In genomic region chr10:68218678-68219077, GRCm38 (mm10) we compare ENCODE assay signal across 28 mouse cellular contexts. TPM values are rescaled to one million over a fixed set of nuclear protein-coding genes. Genes with fewer than 3 reads are reported as not detected.
DNase-seq lines count a peak whose midpoint lies in the region; ATAC-seq lines count a peak whose summit lies in the region.
"Had no signal": no experiment of that assay in that cellular context is flagged by ENCODE, and none has a peak within 500 bp of the region (broad histone marks: within the 10 kb centered on the region; RNA-seq: fewer than 3 reads in every experiment).

No protein-coding gene starts in this region.

- peaks cover 21% of the 10 kb centered on the region for H3K36me3 ChIP-seq in heart, embryonic 15.5 days
- peaks cover 47% of the 10 kb centered on the region for H3K36me3 ChIP-seq in intestine, embryonic 14.5 days (ENCODE audit: control insufficient read depth, insufficient read depth, low read length)
- peaks cover 11% of the 10 kb centered on the region for H3K36me3 ChIP-seq in intestine, embryonic 16.5 days (ENCODE audit: control insufficient read depth, insufficient read depth, low read length)
- H3K36me3 ChIP-seq in forebrain, embryonic 10.5 days (replicated peaks) = peaks cover 32% of the 10 kb centered on the region

- no peak overlapping the region for H3K9ac ChIP-seq in heart, embryonic 15.5 days
- H3K9ac ChIP-seq in intestine, embryonic 14.5 days (ENCODE audit: low read length) = no peak overlapping the region
- H3K9ac ChIP-seq in intestine, embryonic 16.5 days (ENCODE audit: low read depth, low read length) = no peak overlapping the region
- H3K9ac ChIP-seq: embryonic facial prominence, embryonic 12.5 days; forebrain, postnatal 0 days; hindbrain, embryonic 13.5 days; kidney, embryonic 15.5 days; liver, embryonic 14.5 days had no signal

- no peaks in the 10 kb centered on the region for H3K27me3 ChIP-seq in heart, embryonic 15.5 days
- H3K27me3 ChIP-seq in intestine, embryonic 14.5 days (replicated peaks; ENCODE audit: control insufficient read depth, insufficient read depth, low read length) = no peaks in the 10 kb centered on the region
- H3K27me3 ChIP-seq in intestine, embryonic 16.5 days (replicated peaks; ENCODE audit: control insufficient read depth, insufficient read depth, low read length) = no peaks in the 10 kb centered on the region
- no peaks in the 10 kb centered on the region for H3K27me3 ChIP-seq in forebrain, embryonic 10.5 days (ENCODE audit: poor library complexity, severe bottlenecking)
- H3K27me3 ChIP-seq: embryonic facial prominence, embryonic 12.5 days; hindbrain, embryonic 13.5 days; kidney, embryonic 15.5 days had no signal

- H3K27ac ChIP-seq in heart, embryonic 15.5 days = peak overlapping the region; percentile 82
- no peak overlapping the region for H3K27ac ChIP-seq in intestine, embryonic 14.5 days (ENCODE audit: low read depth)
- H3K27ac ChIP-seq in intestine, embryonic 16.5 days (ENCODE audit: low read length) = no peak overlapping the region
- no peak overlapping the region for H3K27ac ChIP-seq in forebrain, embryonic 10.5 days
- H3K27ac ChIP-seq: embryonic facial prominence, embryonic 12.5 days; hindbrain, embryonic 13.5 days; liver, embryonic 14.5 days; stomach, postnatal 0 days had no signal

- WGBS in heart, embryonic 15.5 days = 70% methylated on average over 4 of the region's 4 CpGs
- WGBS in intestine, embryonic 14.5 days = 40% methylated on average over 4 of the region's 4 CpGs
- WGBS in intestine, embryonic 16.5 days = 36% methylated on average over 4 of the region's 4 CpGs
- 94% methylated on average over 4 of the region's 4 CpGs for WGBS in forebrain, embryonic 10.5 days

- ATAC-seq in heart, embryonic 15.5 days (replicated peaks; ENCODE audit: insufficient number of reproducible peaks, insufficient read depth, low FRiP score, low read depth) = no peak
- ATAC-seq in intestine, embryonic 14.5 days (replicated peaks; ENCODE audit: low FRiP score, low TSS enrichment, low read depth) = no peak
- peak; percentile 62 for ATAC-seq in intestine, embryonic 16.5 days
- ATAC-seq: CD4-positive, CD25-positive, alpha-beta regulatory T cell, adult 4 months; forebrain, postnatal 0 days; midbrain, embryonic 16.5 days had no signal

- peaks cover 9% of the 10 kb centered on the region for H3K4me1 ChIP-seq in heart, embryonic 15.5 days (replicated peaks)
- peaks cover 13% of the 10 kb centered on the region for H3K4me1 ChIP-seq in intestine, embryonic 14.5 days (replicated peaks; ENCODE audit: control insufficient read depth, insufficient read depth, low read length)
- peaks cover 9% of the 10 kb centered on the region for H3K4me1 ChIP-seq in intestine, embryonic 16.5 days (ENCODE audit: control insufficient read depth, insufficient read depth, low read length)
- H3K4me1 ChIP-seq in forebrain, embryonic 10.5 days = no peaks in the 10 kb centered on the region
- H3K4me1 ChIP-seq: embryonic facial prominence, embryonic 12.5 days; hindbrain, embryonic 13.5 days had no signal

- no peak overlapping the region for H3K4me3 ChIP-seq in heart, embryonic 15.5 days
- H3K4me3 ChIP-seq in intestine, embryonic 14.5 days (ENCODE audit: low read depth, low read length) = no peak overlapping the region
- H3K4me3 ChIP-seq in intestine, embryonic 16.5 days (ENCODE audit: low read length) = no peak overlapping the region
- H3K4me3 ChIP-seq in forebrain, embryonic 10.5 days = no peak overlapping the region
- H3K4me3 ChIP-seq: embryonic facial prominence, embryonic 12.5 days; hindbrain, embryonic 13.5 days; kidney, embryonic 15.5 days had no signal

- no peak for DNase-seq in heart, adult 18-20 months
- peak; percentile 34 for DNase-seq in kidney, postnatal 14 days
- DNase-seq in kidney, adult 18-20 months = no peak
- peak; percentile 42 for DNase-seq in intestine, embryonic 14.5 days (ENCODE audit: low spot score)
- no peak for DNase-seq in forebrain, embryonic 10.5 days (ENCODE audit: extremely low spot score, low spot score)
- DNase-seq: adrenal gland, postnatal 14 days; cerebellum, adult 11 months; cerebellum, adult 9-10 months; cerebellum, postnatal 36 days; forebrain, postnatal 0 days; heart, postnatal 4 days; kidney, postnatal 4 days; left cerebral cortex, postnatal 4 days; lung, postnatal 36 days; right cerebral cortex, postnatal 4 days; thymus, adult 18-20 months; thymus, postnatal 25 days had no signal

- H3K9me3 ChIP-seq in heart, embryonic 15.5 days (replicated peaks) = peaks cover 7% of the 10 kb centered on the region; the same call in 1 of the 2 replicates
- peaks cover 15% of the 10 kb centered on the region for H3K9me3 ChIP-seq in intestine, embryonic 14.5 days (ENCODE audit: control insufficient read depth, low read length)
- peaks cover 6% of the 10 kb centered on the region for H3K9me3 ChIP-seq in intestine, embryonic 16.5 days (ENCODE audit: control insufficient read depth, low read length)
- H3K9me3 ChIP-seq in forebrain, embryonic 10.5 days = peaks cover 16% of the 10 kb centered on the region
- H3K9me3 ChIP-seq: embryonic facial prominence, embryonic 12.5 days had no signal

- no peak overlapping the region for H3K4me2 ChIP-seq in heart, embryonic 15.5 days
- H3K4me2 ChIP-seq in intestine, embryonic 14.5 days (ENCODE audit: low read length) = no peak overlapping the region
- no peak overlapping the region for H3K4me2 ChIP-seq in intestine, embryonic 16.5 days (ENCODE audit: low read depth, low read length)
- H3K4me2 ChIP-seq: embryonic facial prominence, embryonic 12.5 days; heart, embryonic 11.5 days; hindbrain, embryonic 13.5 days; kidney, embryonic 15.5 days; midbrain, embryonic 11.5 days had no signal

RNA-seq across cellular contexts. Expression of gene Arid5b, which starts 59.9 kb away (rescaled TPM):
- 21.5 and 22.7 TPM in 2 replicates for polyA plus RNA-seq in heart, embryonic 15.5 days (2015; fragmentation: Nextera tagmentation; extraction: Ambion mirVana)
- total RNA-seq in heart, adult 18-20 months (2021) = 10 to 100 TPM; 19.1 to 22.8 TPM
- 34.0 and 35.0 TPM in 2 replicates for polyA plus RNA-seq in intestine, embryonic 14.5 days (2014; fragmentation: Nextera tagmentation; extraction: Ambion mirVana)
- 22.6 and 27.0 TPM in 2 replicates for polyA plus RNA-seq in intestine, embryonic 16.5 days (2015; fragmentation: Nextera tagmentation; extraction: Ambion mirVana)
- 9.4 and 10.5 TPM in 2 replicates for polyA plus RNA-seq in forebrain, embryonic 10.5 days (2016; fragmentation: Nextera tagmentation; extraction: Ambion mirVana)

Comparison
In these comparisons a context has a peak if more than half of its experiments do, and no peak if none do; other contexts are left out.
1. DNase-seq: peak in kidney, postnatal 14 days (single experiment) and intestine, embryonic 14.5 days (single experiment); none in heart, adult 18-20 months (0 of 2), kidney, adult 18-20 months (single experiment) and forebrain, embryonic 10.5 days (single experiment).